Mouse (Mus musculus): ENCODE data around the gene Klhl36. TPM values are rescaled to one million over a fixed set of nuclear protein-coding genes. Genes with fewer than 3 reads are reported as not detected.

The Klhl36 gene
- polyA plus RNA-seq, 1 experiment from 2014 or later = 11.1 TPM

GRCm38 (mm10) chr8:119923259-119923658 lies 61.2 kb downstream of the Klhl36 start:
- Histone ChIP-seq H3K4me1 (peaks cover 26% of the 10 kb centered on the region), H3K27me3 (ENCODE audit: poor library complexity, severe bottlenecking) (no peaks in the 10 kb centered on the region), H3K27ac (no peak overlapping the region), H3K9me3 (no peaks in the 10 kb centered on the region), H3K4me3 (no peak overlapping the region), H3K36me3 (replicated peaks) (peaks cover 44% of the 10 kb centered on the region)
- no peak for DNase-seq (ENCODE audit: extremely low spot score, low spot score)
- 85% methylated on average over 5 of the region's 5 CpGs for whole genome bisulfite sequencing

GRCm38 (mm10) chr8:119925428-119925827 lies 63.4 kb downstream of the Klhl36 start:
- no peak for DNase-seq (ENCODE audit: extremely low spot score, low spot score)
- WGBS = 92% methylated on average over 4 of the region's 4 CpGs
- peaks cover 32% of the 10 kb centered on the region for H3K36me3 ChIP-seq (replicated peaks)
- H3K27ac ChIP-seq = no peak overlapping the region
- no peaks in the 10 kb centered on the region for H3K27me3 ChIP-seq (ENCODE audit: poor library complexity, severe bottlenecking)
- H3K9me3 ChIP-seq = no peaks in the 10 kb centered on the region
- no peak overlapping the region for H3K4me3 ChIP-seq
- H3K4me1 ChIP-seq = peaks cover 26% of the 10 kb centered on the region

- no peak overlapping the region for H3K4me3 ChIP-seq
- WGBS = 89% methylated on average over 2 of the region's 2 CpGs
Observed at GRCm38 (mm10) chr8:119926474-119926873, 64.4 kb downstream of the Klhl36 start.

More at GRCm38 (mm10) chr8:119926474-119926873, 64.4 kb downstream of the Klhl36 start:
- Histone ChIP-seq H3K36me3 (replicated peaks) (peaks cover 25% of the 10 kb centered on the region), H3K4me1 (peaks cover 22% of the 10 kb centered on the region), H3K27ac (no peak overlapping the region), H3K27me3 (ENCODE audit: poor library complexity, severe bottlenecking) (no peaks in the 10 kb centered on the region), H3K9me3 (no peaks in the 10 kb centered on the region)
- no peak for DNase-seq (ENCODE audit: extremely low spot score, low spot score)

Other genes starting within 250 kb of the Klhl36 start
- 0.10 and 0.16 TPM in 2 replicates for gene Adad2, start 249.5 kb upstream of the Klhl36 start, polyA plus RNA-seq (2016; fragmentation: Nextera tagmentation; extraction: Ambion mirVana)
- gene Kcng4, start 226.6 kb upstream of the Klhl36 start, polyA plus RNA-seq (2016; fragmentation: Nextera tagmentation; extraction: Ambion mirVana) = 0.10 and 0.11 TPM in 2 replicates
- 2.7 and 3.7 TPM in 2 replicates for gene Wfdc1, start 195.9 kb upstream of the Klhl36 start, polyA plus RNA-seq (2016; fragmentation: Nextera tagmentation; extraction: Ambion mirVana)
- 1.5 and 1.6 TPM in 2 replicates for gene Atp2c2, start 162.3 kb upstream of the Klhl36 start, polyA plus RNA-seq (2016; fragmentation: Nextera tagmentation; extraction: Ambion mirVana)
- 16.7 and 17.3 TPM in 2 replicates for gene Tldc1, start 83.8 kb upstream of the Klhl36 start, polyA plus RNA-seq (2016; fragmentation: Nextera tagmentation; extraction: Ambion mirVana)
- gene Cotl1, start 21.7 kb upstream of the Klhl36 start, polyA plus RNA-seq (2016; fragmentation: Nextera tagmentation; extraction: Ambion mirVana) = 109 and 114 TPM in 2 replicates
- gene Usp10, start 48.1 kb downstream of the Klhl36 start, polyA plus RNA-seq (2016; fragmentation: Nextera tagmentation; extraction: Ambion mirVana) = 251 and 264 TPM in 2 replicates
- 1.2 and 5.5 TPM in 2 replicates for gene Gm20388, start 48.6 kb downstream of the Klhl36 start, polyA plus RNA-seq (2016; fragmentation: Nextera tagmentation; extraction: Ambion mirVana)
- 2.4 and 2.5 TPM in 2 replicates for gene Crispld2, start 130.2 kb downstream of the Klhl36 start, polyA plus RNA-seq (2016; fragmentation: Nextera tagmentation; extraction: Ambion mirVana)
- 28.3 and 30.2 TPM in 2 replicates for gene Zdhhc7, start 239.2 kb downstream of the Klhl36 start, polyA plus RNA-seq (2016; fragmentation: Nextera tagmentation; extraction: Ambion mirVana)